Mouse (Mus musculus): Measurements from ENCODE around the gene 1700020L24Rik. TPM values are rescaled to one million over a fixed set of nuclear protein-coding genes. Genes with fewer than 3 reads are reported as not detected.

Gene 1700020L24Rik
- polyA plus RNA-seq, 1 experiment from 2014 or later, result not detected

GRCm38 (mm10) chr11:83417708-83418107 is 19.8 kb upstream of the 1700020L24Rik start:
- Histone ChIP-seq H3K27me3 (replicated peaks; ENCODE audit: low read depth, poor library complexity, severe bottlenecking) (peaks cover 61% of the 10 kb centered on the region), H3K4me1 (peaks cover 7% of the 10 kb centered on the region), H3K9me3 (no peaks in the 10 kb centered on the region), H3K4me3 (no peak overlapping the region), H3K36me3 (replicated peaks) (no peaks in the 10 kb centered on the region), H3K27ac (replicated peaks) (no peak overlapping the region)
- no peak for DNase-seq (ENCODE audit: low spot score)
- 78% methylated on average over 7 of the region's 7 CpGs for WGBS

- peaks cover 7% of the 10 kb centered on the region for H3K4me1 ChIP-seq
- H3K27ac ChIP-seq (replicated peaks), result no peak overlapping the region
- peak overlapping the region; percentile 31; the same call in 1 of the 2 replicates for H3K4me3 ChIP-seq
- WGBS, result 6% methylated on average over 38 of the region's 38 CpGs
- peaks cover 57% of the 10 kb centered on the region for H3K27me3 ChIP-seq (replicated peaks; ENCODE audit: low read depth, poor library complexity, severe bottlenecking)
- DNase-seq (ENCODE audit: low spot score), result peak; percentile 52
- no peaks in the 10 kb centered on the region for H3K36me3 ChIP-seq (replicated peaks)
- H3K9me3 ChIP-seq, result no peaks in the 10 kb centered on the region
These were observed 18.9 kb upstream of the 1700020L24Rik start for GRCm38 (mm10) chr11:83418566-83418965.

GRCm38 (mm10) chr11:83420338-83420737 is 17.1 kb upstream of the 1700020L24Rik start:
- H3K9me3 ChIP-seq, result no peaks in the 10 kb centered on the region
- H3K27me3 ChIP-seq (replicated peaks; ENCODE audit: low read depth, poor library complexity, severe bottlenecking), result peaks cover 59% of the 10 kb centered on the region
- peaks cover 7% of the 10 kb centered on the region for H3K4me1 ChIP-seq
- 42% methylated on average over 4 of the region's 4 CpGs for WGBS
- no peak overlapping the region for H3K27ac ChIP-seq (replicated peaks)
- H3K4me3 ChIP-seq, result no peak overlapping the region
- DNase-seq (ENCODE audit: low spot score), result no peak
- no peaks in the 10 kb centered on the region for H3K36me3 ChIP-seq (replicated peaks)

- H3K9me3 ChIP-seq, result no peaks in the 10 kb centered on the region
- H3K4me3 ChIP-seq, result no peak overlapping the region
- 3% methylated on average over 9 of the region's 9 CpGs for WGBS
- peak; percentile 82 for DNase-seq (ENCODE audit: low spot score)
- H3K27ac ChIP-seq (replicated peaks), result no peak overlapping the region
- H3K36me3 ChIP-seq (replicated peaks), result no peaks in the 10 kb centered on the region
- peaks cover 69% of the 10 kb centered on the region for H3K27me3 ChIP-seq (replicated peaks; ENCODE audit: low read depth, poor library complexity, severe bottlenecking)
- peaks cover 7% of the 10 kb centered on the region for H3K4me1 ChIP-seq
These were observed 16.2 kb upstream of the 1700020L24Rik start for GRCm38 (mm10) chr11:83421305-83421704.

GRCm38 (mm10) chr11:83424681-83425080 is 12.8 kb upstream of the 1700020L24Rik start:
- H3K36me3 ChIP-seq (replicated peaks), result no peaks in the 10 kb centered on the region
- no peak overlapping the region for H3K27ac ChIP-seq (replicated peaks)
- H3K4me3 ChIP-seq, result no peak overlapping the region
- no peaks in the 10 kb centered on the region for H3K9me3 ChIP-seq
- DNase-seq (ENCODE audit: low spot score), result peak; percentile 81
- H3K27me3 ChIP-seq (replicated peaks; ENCODE audit: low read depth, poor library complexity, severe bottlenecking), result peaks cover 70% of the 10 kb centered on the region
- H3K4me1 ChIP-seq, result peaks cover 14% of the 10 kb centered on the region
- 7% methylated on average over 8 of the region's 8 CpGs for WGBS

GRCm38 (mm10) chr11:83426964-83427363 is 10.5 kb upstream of the 1700020L24Rik start:
- Histone ChIP-seq H3K27me3 (replicated peaks; ENCODE audit: low read depth, poor library complexity, severe bottlenecking) (peaks cover 54% of the 10 kb centered on the region), H3K4me1 (peaks cover 16% of the 10 kb centered on the region), H3K9me3 (no peaks in the 10 kb centered on the region), H3K36me3 (replicated peaks) (no peaks in the 10 kb centered on the region), H3K27ac (replicated peaks) (no peak overlapping the region), H3K4me3 (no peak overlapping the region; the same call in 1 of the 2 replicates)
- 41% methylated on average over 17 of the region's 17 CpGs for WGBS
- DNase-seq (ENCODE audit: low spot score), result no peak

GRCm38 (mm10) chr11:83429355-83429754 is 8.1 kb upstream of the 1700020L24Rik start, which contains the start of gene Gas2l2:
Gene Gas2l2, minus strand, starts transcription at chr11:83429455.
- no peak within 1 kb of the TSS for H3K4me3 ChIP-seq
- no peaks in the 10 kb centered on the region for H3K36me3 ChIP-seq (replicated peaks)
- 52% methylated on average over 5 of the region's 5 CpGs for WGBS
- H3K9me3 ChIP-seq, result no peaks in the 10 kb centered on the region
- peaks cover 54% of the 10 kb centered on the region for H3K27me3 ChIP-seq (replicated peaks; ENCODE audit: low read depth, poor library complexity, severe bottlenecking)
- no peak within 1 kb of the TSS for H3K27ac ChIP-seq (replicated peaks)
- H3K4me1 ChIP-seq, result peaks cover 16% of the 10 kb centered on the region
- no peak for DNase-seq (ENCODE audit: low spot score)

- Histone ChIP-seq H3K4me1 (peaks cover 10% of the 10 kb centered on the region), H3K27ac (replicated peaks) (no peak overlapping the region), H3K9me3 (no peaks in the 10 kb centered on the region), H3K36me3 (replicated peaks) (no peaks in the 10 kb centered on the region), H3K4me3 (no peak overlapping the region), H3K27me3 (replicated peaks; ENCODE audit: low read depth, poor library complexity, severe bottlenecking) (peaks cover 39% of the 10 kb centered on the region)
- 75% methylated on average over 2 of the region's 2 CpGs for WGBS
- no peak for DNase-seq (ENCODE audit: low spot score)
These were observed 4.9 kb upstream of the 1700020L24Rik start for GRCm38 (mm10) chr11:83432533-83432932.

- Histone ChIP-seq H3K4me3 (peak overlapping the region; percentile 72), H3K27ac (replicated peaks) (peak overlapping the region; percentile 83; the same call in 1 of the 2 replicates), H3K36me3 (replicated peaks) (no peaks in the 10 kb centered on the region), H3K27me3 (replicated peaks; ENCODE audit: low read depth, poor library complexity, severe bottlenecking) (peaks cover 59% of the 10 kb centered on the region), H3K4me1 (peaks cover 36% of the 10 kb centered on the region), H3K9me3 (no peaks in the 10 kb centered on the region)
- DNase-seq (ENCODE audit: low spot score), result no peak
- 31% methylated on average over 11 of the region's 11 CpGs for WGBS
These were observed 2.1 kb downstream of the 1700020L24Rik start for GRCm38 (mm10) chr11:83439426-83440060.

- peaks cover 65% of the 10 kb centered on the region for H3K27me3 ChIP-seq (replicated peaks; ENCODE audit: low read depth, poor library complexity, severe bottlenecking)
- under 1% methylated on average over 71 of the region's 75 CpGs for WGBS
- peak overlapping the region; percentile 72 for H3K4me3 ChIP-seq
- peak; percentile 90 for DNase-seq (ENCODE audit: low spot score)
- H3K9me3 ChIP-seq, result no peaks in the 10 kb centered on the region
- H3K27ac ChIP-seq (replicated peaks), result peak overlapping the region; percentile 83
- peaks cover 41% of the 10 kb centered on the region for H3K4me1 ChIP-seq
- H3K36me3 ChIP-seq (replicated peaks), result no peaks in the 10 kb centered on the region
These were observed 2.9 kb downstream of the 1700020L24Rik start for GRCm38 (mm10) chr11:83440081-83441064.

GRCm38 (mm10) chr11:83441235-83441634 is 3.8 kb downstream of the 1700020L24Rik start:
- 0 out of 2 replicates have a peak overlapping the region, but pooled peaks have one; percentile 72 for H3K4me3 ChIP-seq
- peaks cover 41% of the 10 kb centered on the region for H3K4me1 ChIP-seq
- DNase-seq (ENCODE audit: low spot score), result no peak
- WGBS, result 42% methylated on average over 7 of the region's 7 CpGs
- no peaks in the 10 kb centered on the region for H3K9me3 ChIP-seq
- H3K27me3 ChIP-seq (replicated peaks; ENCODE audit: low read depth, poor library complexity, severe bottlenecking), result peaks cover 67% of the 10 kb centered on the region
- no peaks in the 10 kb centered on the region for H3K36me3 ChIP-seq (replicated peaks)
- H3K27ac ChIP-seq (replicated peaks), result no peak overlapping the region

GRCm38 (mm10) chr11:83442596-83443267 is 5.3 kb downstream of the 1700020L24Rik start:
- H3K36me3 ChIP-seq (replicated peaks), result no peaks in the 10 kb centered on the region
- peaks cover 82% of the 10 kb centered on the region for H3K27me3 ChIP-seq (replicated peaks; ENCODE audit: low read depth, poor library complexity, severe bottlenecking)
- H3K4me3 ChIP-seq, result peak overlapping the region; percentile 43
- WGBS, result 11% methylated on average over 29 of the region's 29 CpGs
- H3K9me3 ChIP-seq, result no peaks in the 10 kb centered on the region
- H3K4me1 ChIP-seq, result peaks cover 51% of the 10 kb centered on the region
- H3K27ac ChIP-seq (replicated peaks), result no peak overlapping the region
- DNase-seq (ENCODE audit: low spot score), result peak; percentile 77
